Mouse (Mus musculus): Measurements from ENCODE around the gene Tctn1.

- no peak for TF ChIP-seq CTCF (IDR thresholded peaks at IDR 0.05; ENCODE audit: borderline replicate concordance, extremely low read depth, insufficient read depth, insufficient read length)
- TF ChIP-seq POLR2A (IDR thresholded peaks at IDR 0.05; ENCODE audit: borderline replicate concordance, extremely low read depth, insufficient read depth, insufficient read length, poor library complexity, severe bottlenecking): no peak
Observed at GRCm38 (mm10) chr5:122285029-122285766, 20.9 kb upstream of the Tctn1 start.
